Mouse (Mus musculus) testis, adult 2 months (tissue): ENCODE data around the gene Gm48551.

Experiments
- CTCF ChIP-seq: fragments of 200-500 bp; IDR thresholded peaks from 2 replicates; pipeline ENCODE4 v1.5.1; 2012; ENCODE audit warnings: low read depth, mild to moderate bottlenecking, inconsistent platforms, low read length, moderate library complexity; ENCODE audit not compliant: control insufficient read depth, insufficient read depth, insufficient replicate concordance
- POLR2A ChIP-seq: fragments of 200-500 bp; IDR thresholded peaks from 2 replicates; pipeline ENCODE4 v1.6.1; 2012; ENCODE audit warnings: low read depth, mild to moderate bottlenecking, inconsistent platforms, low read length, moderate library complexity; ENCODE audit not compliant: control insufficient read depth

GRCm38 (mm10) chr10:81395865-81396264, 11.6 kb downstream of the Gm48551 start:
- TF ChIP-seq CTCF, result no peak
- no peak for TF ChIP-seq POLR2A
